Mouse (Mus musculus) CH12.LX (cell line): ENCODE data around the gene Lrmda.

Experiments
- CHD2 ChIP-seq: IDR thresholded peaks from 2 replicates; pipeline ENCODE4 v1.6.1; 2011; ENCODE audit warnings: low read length, improper control_type of control experiment
- CTCF ChIP-seq, 2 experiments: IDR thresholded peaks in 1 of 2; conservative IDR thresholded peaks in 1 of 2; 2 replicates each; pipeline ENCODE4 v1.5.1; 2011 to 2012; ENCODE audit warnings: low read depth in 2 of 2, low read length in 2 of 2, improper control_type of control experiment in 1 of 2, inconsistent platforms in 1 of 2, mild to moderate bottlenecking in 1 of 2, moderate library complexity in 1 of 2
- EP300 ChIP-seq: IDR thresholded peaks from 2 replicates; pipeline ENCODE4 v1.6.1; 2011; ENCODE audit warnings: low read length, improper control_type of control experiment
- ETS1 ChIP-seq: conservative IDR thresholded peaks from 2 replicates; pipeline ENCODE4 v1.6.1; 2012; ENCODE audit warnings: low read depth, mild to moderate bottlenecking, inconsistent platforms, low read length, improper control_type of control experiment, moderate library complexity
- HCFC1 ChIP-seq: IDR thresholded peaks from 2 replicates; pipeline ENCODE4 v1.6.1; 2012; ENCODE audit warnings: low read depth, mild to moderate bottlenecking, inconsistent platforms, low read length, improper control_type of control experiment
- JUND ChIP-seq: conservative IDR thresholded peaks from 2 replicates; pipeline ENCODE4 v1.6.1; 2011; ENCODE audit warnings: low read depth, low read length, improper control_type of control experiment
- MAX ChIP-seq: IDR thresholded peaks from 2 replicates; pipeline ENCODE4 v1.6.1; 2011; ENCODE audit warnings: low read length, improper control_type of control experiment
- NELFE ChIP-seq: IDR thresholded peaks from 2 replicates; pipeline ENCODE4 v1.6.1; 2011; ENCODE audit warnings: low read depth, low read length, improper control_type of control experiment
- POLR2A ChIP-seq: IDR thresholded peaks from 2 replicates; pipeline ENCODE4 v1.6.1; 2011; ENCODE audit warnings: low read depth, mild to moderate bottlenecking, improper control_type of control experiment, low read length
- POLR2AphosphoS2 ChIP-seq: IDR thresholded peaks from 2 replicates; pipeline ENCODE4 v1.6.1; 2011; ENCODE audit warnings: low read depth, low read length, improper control_type of control experiment
- USF1 ChIP-seq: IDR thresholded peaks from 2 replicates; pipeline ENCODE4 v1.6.1; 2014; ENCODE audit warnings: low read depth, mild to moderate bottlenecking, inconsistent platforms, low read length, improper control_type of control experiment
- ZNF384 ChIP-seq: IDR thresholded peaks from 2 replicates; pipeline ENCODE4 v1.6.1; 2012; ENCODE audit warnings: low read depth, low read length, improper control_type of control experiment, inconsistent platforms

DNA sequence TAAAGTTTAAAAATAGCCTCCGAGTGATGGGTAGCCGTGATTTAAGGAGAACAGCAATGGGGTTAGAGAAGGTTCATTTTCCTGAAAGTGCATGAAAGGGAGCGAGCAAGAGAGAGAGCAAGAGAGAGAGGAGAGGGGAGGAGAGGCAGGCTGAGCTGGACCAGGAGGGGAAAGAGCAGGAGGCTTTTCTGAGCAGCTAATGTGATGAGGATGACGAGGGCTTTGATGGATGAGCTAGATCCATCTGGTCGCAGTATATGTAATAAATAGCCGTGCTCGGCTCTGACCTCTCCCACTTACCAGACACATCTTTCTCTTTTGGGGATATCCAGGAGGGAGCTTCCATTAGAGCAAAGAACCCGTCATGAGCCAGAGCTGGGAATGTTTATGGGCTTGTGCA, 475.8 kb downstream of the Lrmda start:
- TF ChIP-seq ZNF384 (no peak), NELFE (no peak), JUND (no peak), MAX (no peak), CHD2 (no peak), CTCF (conservative IDR thresholded peaks at IDR 0.05 in 1 of 2, IDR thresholded peaks at IDR 0.05 in 1 of 2; ENCODE audit: low read depth in 2 of 2, low read length in 2 of 2) (no peak), HCFC1 (no peak), ETS1 (no peak), POLR2A (no peak), EP300 (no peak), USF1 (no peak), POLR2AphosphoS2 (no peak)
